Mouse (Mus musculus): ENCODE measurements around the gene Mllt1. TPM values are rescaled to one million over a fixed set of nuclear protein-coding genes. Genes with fewer than 3 reads are reported as not detected.

The Mllt1 gene
- polyA plus RNA-seq (2012; rRNA removed), result 98.3 and 132 TPM in 2 replicates
- polyA plus RNA-seq (2014; fragmentation: Nextera tagmentation; extraction: Ambion mirVana), result 34.5 and 36.3 TPM in 2 replicates

GRCm38 (mm10) chr17:56935363-56936131 is at the start of gene Mllt1:
Gene Mllt1, minus strand, starts transcription at chr17:56935415.
- peak within 1 kb of the TSS; percentile 89 for H3K4me2 ChIP-seq (replicated peaks; ENCODE audit: low read depth, low read length, severe bottlenecking)
- peaks cover 20% of the 10 kb centered on the region for H3K4me1 ChIP-seq (ENCODE audit: control insufficient read depth, insufficient read depth, low read length)
- H3K9me3 ChIP-seq (ENCODE audit: control insufficient read depth, low read length), result no peaks in the 10 kb centered on the region
- H3K27me3 ChIP-seq (ENCODE audit: control insufficient read depth, insufficient read depth, low read length), result no peaks in the 10 kb centered on the region
- TF ChIP-seq POLR2A (IDR thresholded peaks at IDR 0.05; ENCODE audit: borderline replicate concordance, extremely low read depth, insufficient read depth, insufficient read length), result 0 out of 2 replicates have a peak, but pooled peaks have one; percentile 28
- 3% methylated on average over 65 of the region's 76 CpGs for WGBS
- H3K27ac ChIP-seq (replicated peaks; ENCODE audit: low read depth, low read length), result peak within 1 kb of the TSS; percentile 71
- H3K36me3 ChIP-seq (ENCODE audit: control insufficient read depth, insufficient read depth, low read length), result no peaks in the 10 kb centered on the region
- peak; percentile 97 for DNase-seq (ENCODE audit: low spot score)
- peak within 1 kb of the TSS; percentile 96 for H3K9ac ChIP-seq (ENCODE audit: low read depth, low read length, severe bottlenecking)
- peak; percentile 99 for ATAC-seq (ENCODE audit: low FRiP score, low read depth)
- peak within 1 kb of the TSS; percentile 94 for H3K4me3 ChIP-seq (replicated peaks; ENCODE audit: low read length)

DNA sequence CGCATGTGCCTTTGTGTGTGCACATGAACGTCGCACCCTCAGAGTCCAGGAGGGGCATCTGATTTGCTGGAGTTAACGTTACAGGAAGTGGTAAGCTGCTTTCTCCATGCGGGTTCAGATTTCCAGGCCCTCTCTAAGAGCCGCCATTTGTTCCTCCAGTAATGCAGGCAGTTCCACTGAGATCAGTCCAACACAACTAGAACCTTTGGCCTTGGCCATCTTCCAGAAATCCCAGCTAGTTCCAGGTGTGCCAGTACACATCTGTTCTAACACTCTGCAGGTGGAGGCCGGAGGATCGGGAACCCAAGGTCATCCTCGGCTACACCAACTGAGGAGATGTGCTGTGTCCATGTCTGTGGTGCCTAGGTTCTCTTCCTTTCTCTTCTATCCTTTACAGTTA is 49.7 kb upstream of the Mllt1 start:
- H3K4me3 ChIP-seq (replicated peaks; ENCODE audit: low read length), result no peak overlapping the region
- H3K9ac ChIP-seq (ENCODE audit: low read depth, low read length, severe bottlenecking), result no peak overlapping the region
- H3K9me3 ChIP-seq (ENCODE audit: control insufficient read depth, low read length), result no peaks in the 10 kb centered on the region
- no peaks in the 10 kb centered on the region for H3K27me3 ChIP-seq (ENCODE audit: control insufficient read depth, insufficient read depth, low read length)
- ATAC-seq (ENCODE audit: low FRiP score, low read depth) (no peak), DNase-seq (ENCODE audit: low spot score) (no peak)
- 75% methylated on average over 9 of the region's 9 CpGs for WGBS
- H3K36me3 ChIP-seq (ENCODE audit: control insufficient read depth, insufficient read depth, low read length), result no peaks in the 10 kb centered on the region
- no peak overlapping the region for H3K4me2 ChIP-seq (replicated peaks; ENCODE audit: low read depth, low read length, severe bottlenecking)
- TF ChIP-seq POLR2A (IDR thresholded peaks at IDR 0.05; ENCODE audit: borderline replicate concordance, extremely low read depth, insufficient read depth, insufficient read length), result no peak
- no peak overlapping the region for H3K27ac ChIP-seq (replicated peaks; ENCODE audit: low read depth, low read length)
- H3K4me1 ChIP-seq (ENCODE audit: control insufficient read depth, insufficient read depth, low read length), result no peaks in the 10 kb centered on the region

DNA sequence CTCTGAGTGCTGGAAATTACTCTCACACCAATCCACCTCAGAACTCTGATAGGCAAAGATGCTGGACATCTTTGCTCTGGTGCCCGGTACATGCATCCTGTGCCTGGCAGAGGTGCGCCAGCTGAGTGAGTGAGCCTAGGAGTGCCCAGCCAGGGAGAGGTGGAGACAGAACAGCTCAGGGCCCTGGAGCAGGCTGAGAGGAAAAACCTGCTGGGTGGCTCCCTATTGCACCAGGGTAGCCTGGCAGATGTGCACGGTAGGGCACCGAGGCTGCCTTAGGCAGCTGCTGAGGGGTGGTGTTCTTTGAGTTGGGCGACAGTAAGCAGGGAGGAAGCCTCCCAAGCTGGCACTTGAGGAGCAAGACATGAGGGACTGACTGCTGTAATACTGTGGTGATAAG is 46.8 kb upstream of the Mllt1 start, which contains the start of gene Acer1:
Gene Acer1, minus strand, starts transcription at position 114 of the 400 bp plus-strand sequence.
- Histone ChIP-seq H3K27ac (replicated peaks; ENCODE audit: low read depth, low read length) (no peak within 1 kb of the TSS), H3K36me3 (ENCODE audit: control insufficient read depth, insufficient read depth, low read length) (no peaks in the 10 kb centered on the region), H3K9ac (ENCODE audit: low read depth, low read length, severe bottlenecking) (no peak within 1 kb of the TSS), H3K4me1 (ENCODE audit: control insufficient read depth, insufficient read depth, low read length) (no peaks in the 10 kb centered on the region), H3K27me3 (ENCODE audit: control insufficient read depth, insufficient read depth, low read length) (no peaks in the 10 kb centered on the region), H3K9me3 (ENCODE audit: control insufficient read depth, low read length) (no peaks in the 10 kb centered on the region), H3K4me3 (replicated peaks; ENCODE audit: low read length) (no peak within 1 kb of the TSS), H3K4me2 (replicated peaks; ENCODE audit: low read depth, low read length, severe bottlenecking) (no peak within 1 kb of the TSS)
- TF ChIP-seq POLR2A (IDR thresholded peaks at IDR 0.05; ENCODE audit: borderline replicate concordance, extremely low read depth, insufficient read depth, insufficient read length), result no peak
- ATAC-seq (ENCODE audit: low FRiP score, low read depth) (no peak), DNase-seq (ENCODE audit: low spot score) (no peak)
- WGBS, result 79% methylated on average over 5 of the region's 5 CpGs

- Histone ChIP-seq H3K9me3 (ENCODE audit: control insufficient read depth, low read length) (no peaks in the 10 kb centered on the region), H3K27ac (replicated peaks; ENCODE audit: low read depth, low read length) (no peak overlapping the region), H3K4me1 (ENCODE audit: control insufficient read depth, insufficient read depth, low read length) (no peaks in the 10 kb centered on the region), H3K9ac (ENCODE audit: low read depth, low read length, severe bottlenecking) (no peak overlapping the region), H3K4me2 (replicated peaks; ENCODE audit: low read depth, low read length, severe bottlenecking) (no peak overlapping the region), H3K36me3 (ENCODE audit: control insufficient read depth, insufficient read depth, low read length) (no peaks in the 10 kb centered on the region), H3K27me3 (ENCODE audit: control insufficient read depth, insufficient read depth, low read length) (no peaks in the 10 kb centered on the region), H3K4me3 (replicated peaks; ENCODE audit: low read length) (no peak overlapping the region)
- ATAC-seq (ENCODE audit: low FRiP score, low read depth), result no peak
- no peak for TF ChIP-seq POLR2A (IDR thresholded peaks at IDR 0.05; ENCODE audit: borderline replicate concordance, extremely low read depth, insufficient read depth, insufficient read length)
- no peak for DNase-seq (ENCODE audit: low spot score)
- WGBS, result 66% methylated on average over 7 of the region's 7 CpGs
These were observed 45.8 kb upstream of the Mllt1 start for GRCm38 (mm10) chr17:56981049-56981448.

DNA sequence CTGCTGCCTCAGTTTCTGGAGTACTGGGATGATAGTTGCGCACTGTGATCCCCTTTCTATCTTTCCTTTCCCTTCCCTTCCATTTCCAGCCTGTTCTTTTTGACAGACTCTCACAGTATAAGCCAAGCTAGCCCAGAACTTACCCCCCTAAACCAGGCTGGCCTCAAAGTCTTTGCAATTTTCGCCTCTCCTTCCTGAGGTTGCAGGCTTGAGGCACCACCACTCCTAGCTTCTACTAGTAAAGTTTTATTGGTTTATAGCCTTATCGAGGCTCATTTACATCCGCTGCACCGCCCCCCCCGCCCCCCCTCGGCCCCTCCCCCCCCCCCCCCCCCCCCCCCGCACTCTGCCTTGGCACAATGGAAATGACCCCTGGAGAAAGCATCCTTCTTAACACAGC is 44.3 kb upstream of the Mllt1 start:
- ATAC-seq (ENCODE audit: low FRiP score, low read depth), result no peak
- no peak for TF ChIP-seq POLR2A (IDR thresholded peaks at IDR 0.05; ENCODE audit: borderline replicate concordance, extremely low read depth, insufficient read depth, insufficient read length)
- Histone ChIP-seq H3K4me2 (replicated peaks; ENCODE audit: low read depth, low read length, severe bottlenecking) (no peak overlapping the region), H3K4me3 (replicated peaks; ENCODE audit: low read length) (no peak overlapping the region), H3K27ac (replicated peaks; ENCODE audit: low read depth, low read length) (no peak overlapping the region), H3K27me3 (ENCODE audit: control insufficient read depth, insufficient read depth, low read length) (no peaks in the 10 kb centered on the region), H3K9ac (ENCODE audit: low read depth, low read length, severe bottlenecking) (0 out of 2 replicates have a peak overlapping the region, but pooled peaks have one; percentile 21), H3K9me3 (ENCODE audit: control insufficient read depth, low read length) (no peaks in the 10 kb centered on the region), H3K4me1 (ENCODE audit: control insufficient read depth, insufficient read depth, low read length) (no peaks in the 10 kb centered on the region), H3K36me3 (ENCODE audit: control insufficient read depth, insufficient read depth, low read length) (no peaks in the 10 kb centered on the region)
- no peak for DNase-seq (ENCODE audit: low spot score)
- 31% methylated on average over 4 of the region's 8 CpGs for WGBS
